Mouse (Mus musculus): ENCODE measurements around the gene Rin2. TPM values are rescaled to one million over a fixed set of nuclear protein-coding genes. Genes with fewer than 3 reads are reported as not detected.

Rin2 gene
- polyA plus RNA-seq, 1 experiment from 2014 or later = 11.9 TPM

GRCm38 (mm10) chr2:145761436-145761835 lies 86.4 kb downstream of the Rin2 start:
- TF ChIP-seq CTCF (IDR thresholded peaks at IDR 0.05; ENCODE audit: low read depth) = no peak
- ATAC-seq = no peak
- H3K27ac ChIP-seq (ENCODE audit: low read depth, low read length) = no peak overlapping the region

GRCm38 (mm10) chr2:145769964-145770363 lies 94.9 kb downstream of the Rin2 start:
- H3K9ac ChIP-seq (ENCODE audit: low read depth, low read length) = no peak overlapping the region
- no peaks in the 10 kb centered on the region for H3K27me3 ChIP-seq (replicated peaks; ENCODE audit: control insufficient read depth, insufficient read depth, low read length)
- H3K4me2 ChIP-seq (replicated peaks; ENCODE audit: low read depth) = no peak overlapping the region
- H3K36me3 ChIP-seq (ENCODE audit: control insufficient read depth, insufficient read depth) = no peaks in the 10 kb centered on the region
- 52% methylated on average over 10 of the region's 10 CpGs for WGBS
- TF ChIP-seq CTCF (IDR thresholded peaks at IDR 0.05; ENCODE audit: low read depth) = no peak
- no peak overlapping the region for H3K4me3 ChIP-seq (ENCODE audit: low read depth, low read length)
- no peaks in the 10 kb centered on the region for H3K9me3 ChIP-seq (ENCODE audit: control insufficient read depth)
- H3K27ac ChIP-seq (ENCODE audit: low read depth, low read length) = no peak overlapping the region
- H3K4me1 ChIP-seq (replicated peaks; ENCODE audit: control insufficient read depth, insufficient read depth, low read length) = no peaks in the 10 kb centered on the region
- no peak for ATAC-seq

More at GRCm38 (mm10) chr2:145761436-145761835, 86.4 kb downstream of the Rin2 start:
- no peak overlapping the region for H3K4me2 ChIP-seq (replicated peaks; ENCODE audit: low read depth)
- no peaks in the 10 kb centered on the region for H3K9me3 ChIP-seq (ENCODE audit: control insufficient read depth)
- no peaks in the 10 kb centered on the region for H3K4me1 ChIP-seq (replicated peaks; ENCODE audit: control insufficient read depth, insufficient read depth, low read length)
- no peaks in the 10 kb centered on the region for H3K36me3 ChIP-seq (ENCODE audit: control insufficient read depth, insufficient read depth)
- no peak overlapping the region for H3K4me3 ChIP-seq (ENCODE audit: low read depth, low read length)
- H3K27me3 ChIP-seq (replicated peaks; ENCODE audit: control insufficient read depth, insufficient read depth, low read length) = no peaks in the 10 kb centered on the region
- H3K9ac ChIP-seq (ENCODE audit: low read depth, low read length) = no peak overlapping the region

GRCm38 (mm10) chr2:145770730-145771536 lies 95.9 kb downstream of the Rin2 start:
- no peaks in the 10 kb centered on the region for H3K9me3 ChIP-seq (ENCODE audit: control insufficient read depth)
- no peak for ATAC-seq
- H3K4me1 ChIP-seq (replicated peaks; ENCODE audit: control insufficient read depth, insufficient read depth, low read length) = no peaks in the 10 kb centered on the region
- no peak overlapping the region for H3K4me2 ChIP-seq (replicated peaks; ENCODE audit: low read depth)
- H3K9ac ChIP-seq (ENCODE audit: low read depth, low read length) = no peak overlapping the region
- H3K36me3 ChIP-seq (ENCODE audit: control insufficient read depth, insufficient read depth) = no peaks in the 10 kb centered on the region
- no peak overlapping the region for H3K27ac ChIP-seq (ENCODE audit: low read depth, low read length)
- no peak for TF ChIP-seq CTCF (IDR thresholded peaks at IDR 0.05; ENCODE audit: low read depth)
- WGBS = 73% methylated on average over 7 of the region's 7 CpGs
- no peaks in the 10 kb centered on the region for H3K27me3 ChIP-seq (replicated peaks; ENCODE audit: control insufficient read depth, insufficient read depth, low read length)
- no peak overlapping the region for H3K4me3 ChIP-seq (ENCODE audit: low read depth, low read length)

- Histone ChIP-seq H3K9ac (ENCODE audit: low read depth, low read length) (no peak overlapping the region), H3K4me1 (replicated peaks; ENCODE audit: control insufficient read depth, insufficient read depth, low read length) (peaks cover 4% of the 10 kb centered on the region; the same call in 1 of the 2 replicates), H3K36me3 (ENCODE audit: control insufficient read depth, insufficient read depth) (no peaks in the 10 kb centered on the region), H3K27me3 (replicated peaks; ENCODE audit: control insufficient read depth, insufficient read depth, low read length) (no peaks in the 10 kb centered on the region), H3K9me3 (ENCODE audit: control insufficient read depth) (no peaks in the 10 kb centered on the region), H3K4me3 (ENCODE audit: low read depth, low read length) (no peak overlapping the region), H3K4me2 (replicated peaks; ENCODE audit: low read depth) (no peak overlapping the region), H3K27ac (ENCODE audit: low read depth, low read length) (no peak overlapping the region)
- WGBS = 52% methylated on average over 6 of the region's 6 CpGs
- TF ChIP-seq CTCF (IDR thresholded peaks at IDR 0.05; ENCODE audit: low read depth) = no peak
- no peak for ATAC-seq
Measured at GRCm38 (mm10) chr2:145783247-145783646, 108.2 kb downstream of the Rin2 start.

- no peak for ATAC-seq
- no peaks in the 10 kb centered on the region for H3K27me3 ChIP-seq (replicated peaks; ENCODE audit: control insufficient read depth, insufficient read depth, low read length)
- no peak overlapping the region for H3K4me2 ChIP-seq (replicated peaks; ENCODE audit: low read depth)
- H3K9me3 ChIP-seq (ENCODE audit: control insufficient read depth) = no peaks in the 10 kb centered on the region
- WGBS = 50% methylated on average over 13 of the region's 13 CpGs
- peaks cover 4% of the 10 kb centered on the region; the same call in 1 of the 2 replicates for H3K4me1 ChIP-seq (replicated peaks; ENCODE audit: control insufficient read depth, insufficient read depth, low read length)
- TF ChIP-seq CTCF (IDR thresholded peaks at IDR 0.05; ENCODE audit: low read depth) = no peak
- no peaks in the 10 kb centered on the region for H3K36me3 ChIP-seq (ENCODE audit: control insufficient read depth, insufficient read depth)
- H3K9ac ChIP-seq (ENCODE audit: low read depth, low read length) = no peak overlapping the region
- no peak overlapping the region; the same call in 1 of the 2 replicates for H3K27ac ChIP-seq (ENCODE audit: low read depth, low read length)
- no peak overlapping the region for H3K4me3 ChIP-seq (ENCODE audit: low read depth, low read length)
Measured at GRCm38 (mm10) chr2:145784246-145784935, 109.4 kb downstream of the Rin2 start.

- Histone ChIP-seq H3K4me1 (replicated peaks; ENCODE audit: control insufficient read depth, insufficient read depth, low read length) (peaks cover 4% of the 10 kb centered on the region; the same call in 1 of the 2 replicates), H3K27me3 (replicated peaks; ENCODE audit: control insufficient read depth, insufficient read depth, low read length) (no peaks in the 10 kb centered on the region), H3K9ac (ENCODE audit: low read depth, low read length) (no peak overlapping the region), H3K4me2 (replicated peaks; ENCODE audit: low read depth) (no peak overlapping the region), H3K36me3 (ENCODE audit: control insufficient read depth, insufficient read depth) (no peaks in the 10 kb centered on the region), H3K4me3 (ENCODE audit: low read depth, low read length) (no peak overlapping the region), H3K27ac (ENCODE audit: low read depth, low read length) (no peak overlapping the region; the same call in 1 of the 2 replicates), H3K9me3 (ENCODE audit: control insufficient read depth) (no peaks in the 10 kb centered on the region)
- no peak for TF ChIP-seq CTCF (IDR thresholded peaks at IDR 0.05; ENCODE audit: low read depth)
- no peak for ATAC-seq
- 61% methylated on average over 1 of the region's 1 CpGs for WGBS
Measured at GRCm38 (mm10) chr2:145784964-145785363, 109.9 kb downstream of the Rin2 start.

Data from intestine, postnatal 0 days (tissue).